Mouse (Mus musculus) lung, adult 2 months (tissue): ENCODE data around the gene Myt1.

Source experiments
- CTCF ChIP-seq: fragments of 200-500 bp; IDR thresholded peaks from 2 replicates; pipeline ENCODE4 v1.5.1; 2011; ENCODE audit warnings: mild to moderate bottlenecking, low read length, control low read depth; ENCODE audit not compliant: insufficient read depth
- POLR2A ChIP-seq: fragments of 200-500 bp; IDR thresholded peaks from 2 replicates; pipeline ENCODE4 v1.6.1; 2011; ENCODE audit warnings: low read depth, mild to moderate bottlenecking, control low read depth, low read length, borderline replicate concordance; ENCODE audit errors: extremely low read depth

- no peak for TF ChIP-seq POLR2A
- no peak for TF ChIP-seq CTCF
Measured at GRCm38 (mm10) chr2:181845709-181846394, 82.7 kb downstream of the Myt1 start.
